Comparison of ENCODE assay signal across 12 mouse cellular contexts in the genomic region with DNA sequence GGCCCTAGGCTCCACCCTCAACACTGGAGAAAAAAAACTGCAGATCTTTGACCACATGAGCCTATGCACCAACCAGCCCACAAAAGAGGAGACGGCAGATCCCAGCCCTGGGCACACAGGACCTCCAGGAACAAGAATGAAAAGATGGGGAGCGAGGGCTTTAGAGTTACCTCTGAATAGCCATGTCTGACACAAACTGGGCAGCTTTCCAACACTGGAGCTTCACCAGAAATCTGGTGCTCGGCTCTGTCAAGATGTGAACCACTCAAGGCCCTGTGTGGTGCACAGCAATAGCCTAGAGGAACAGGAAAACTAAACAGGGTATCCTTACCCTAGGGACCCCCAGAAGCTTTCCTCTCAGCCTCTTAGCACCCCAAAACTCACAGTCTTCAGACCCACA.
DNase-seq lines count a peak whose midpoint lies in the region; ATAC-seq and TF ChIP-seq lines count a peak whose summit lies in the region.
"Had no signal": no experiment of that assay in that cellular context is flagged by ENCODE, and none has a peak within 500 bp of the region (broad histone marks: within the 10 kb centered on the region; RNA-seq: fewer than 3 reads in every experiment).

No protein-coding gene starts in this region.

- H3K4me1 ChIP-seq in embryonic facial prominence, embryonic 14.5 days (ENCODE audit: control insufficient read depth, insufficient read depth, low read length) = peaks cover 14% of the 10 kb centered on the region
- peaks cover 51% of the 10 kb centered on the region for H3K4me1 ChIP-seq in embryonic facial prominence, embryonic 10.5 days
- H3K4me1 ChIP-seq in hindbrain, postnatal 0 days (ENCODE audit: insufficient read depth, low read length) = no peaks in the 10 kb centered on the region
- H3K4me1 ChIP-seq in hindbrain, embryonic 12.5 days = 0 out of 2 replicates have a peak, but pooled peaks cover 3% of the 10 kb centered on the region
- H3K4me1 ChIP-seq: liver, embryonic 15.5 days had no signal

- no peak overlapping the region for H3K9ac ChIP-seq in embryonic facial prominence, embryonic 14.5 days (ENCODE audit: low read depth, low read length)
- H3K9ac ChIP-seq in hindbrain, postnatal 0 days (replicated peaks; ENCODE audit: low read length) = no peak overlapping the region
- no peak overlapping the region for H3K9ac ChIP-seq in hindbrain, embryonic 12.5 days
- H3K9ac ChIP-seq: liver, embryonic 15.5 days; neural tube, embryonic 13.5 days had no signal

- no peak overlapping the region for H3K4me3 ChIP-seq in embryonic facial prominence, embryonic 14.5 days (ENCODE audit: low read depth, low read length)
- no peak overlapping the region for H3K4me3 ChIP-seq in embryonic facial prominence, embryonic 10.5 days
- H3K4me3 ChIP-seq in hindbrain, postnatal 0 days (ENCODE audit: low read length) = no peak overlapping the region
- no peak overlapping the region for H3K4me3 ChIP-seq in hindbrain, embryonic 12.5 days
- H3K4me3 ChIP-seq: layer of hippocampus, adult 2 months; liver, embryonic 15.5 days; neural tube, embryonic 13.5 days had no signal

- no peak overlapping the region for H3K27ac ChIP-seq in embryonic facial prominence, embryonic 14.5 days (replicated peaks; ENCODE audit: low read depth, low read length)
- H3K27ac ChIP-seq in embryonic facial prominence, embryonic 10.5 days (replicated peaks) = no peak overlapping the region
- no peak overlapping the region for H3K27ac ChIP-seq in hindbrain, postnatal 0 days
- H3K27ac ChIP-seq in hindbrain, embryonic 12.5 days = no peak overlapping the region
- H3K27ac ChIP-seq: layer of hippocampus, adult 2 months; liver, embryonic 15.5 days; neural tube, embryonic 13.5 days had no signal

- H3K27me3 ChIP-seq in embryonic facial prominence, embryonic 14.5 days (replicated peaks; ENCODE audit: control insufficient read depth, insufficient read depth, low read length) = no peaks in the 10 kb centered on the region
- no peaks in the 10 kb centered on the region for H3K27me3 ChIP-seq in embryonic facial prominence, embryonic 10.5 days (replicated peaks; ENCODE audit: low read depth, poor library complexity, severe bottlenecking)
- no peaks in the 10 kb centered on the region for H3K27me3 ChIP-seq in hindbrain, postnatal 0 days (ENCODE audit: insufficient read depth, low read length)
- no peaks in the 10 kb centered on the region; the same call in 1 of the 2 replicates for H3K27me3 ChIP-seq in hindbrain, embryonic 12.5 days
- H3K27me3 ChIP-seq: liver, embryonic 15.5 days; neural tube, embryonic 13.5 days had no signal

- no peaks in the 10 kb centered on the region for H3K36me3 ChIP-seq in embryonic facial prominence, embryonic 14.5 days (ENCODE audit: control insufficient read depth, insufficient read depth, low read length)
- no peaks in the 10 kb centered on the region for H3K36me3 ChIP-seq in embryonic facial prominence, embryonic 10.5 days (replicated peaks)
- no peaks in the 10 kb centered on the region for H3K36me3 ChIP-seq in hindbrain, postnatal 0 days (ENCODE audit: insufficient read depth, low read length)
- H3K36me3 ChIP-seq in hindbrain, embryonic 12.5 days = no peaks in the 10 kb centered on the region
- H3K36me3 ChIP-seq: liver, embryonic 15.5 days; neural tube, embryonic 13.5 days had no signal

- WGBS in embryonic facial prominence, embryonic 14.5 days = 35% methylated on average over 3 of the region's 3 CpGs
- WGBS in embryonic facial prominence, embryonic 10.5 days = 92% methylated on average over 3 of the region's 3 CpGs
- 34% methylated on average over 3 of the region's 3 CpGs for WGBS in hindbrain, postnatal 0 days
- 63% methylated on average over 3 of the region's 3 CpGs for WGBS in hindbrain, embryonic 12.5 days

- DNase-seq in embryonic facial prominence, embryonic 14.5 days (ENCODE audit: low spot score) = peak; percentile 68
- DNase-seq in embryonic facial prominence, embryonic 10.5 days (ENCODE audit: low spot score) = no peak
- peak; percentile 77 for DNase-seq in hindbrain, postnatal 0 days (ENCODE audit: low spot score)
- DNase-seq in lung, postnatal 10 days = peak; percentile 31
- no peak for DNase-seq in lung, postnatal 36 days
- peak; percentile 68 for DNase-seq in adrenal gland, postnatal 14 days
- no peak for DNase-seq in spleen, adult 12 weeks (ENCODE audit: low spot score)
- DNase-seq: kidney, adult 2 months had no signal

- H3K4me2 ChIP-seq in embryonic facial prominence, embryonic 14.5 days (ENCODE audit: low read depth, low read length) = no peak overlapping the region
- H3K4me2 ChIP-seq in hindbrain, postnatal 0 days (ENCODE audit: low read depth, low read length) = no peak overlapping the region
- no peak overlapping the region for H3K4me2 ChIP-seq in hindbrain, embryonic 12.5 days (replicated peaks)
- H3K4me2 ChIP-seq: liver, embryonic 15.5 days; neural tube, embryonic 13.5 days had no signal

- H3K9me3 ChIP-seq in embryonic facial prominence, embryonic 14.5 days (ENCODE audit: control insufficient read depth, low read length) = no peaks in the 10 kb centered on the region
- H3K9me3 ChIP-seq in embryonic facial prominence, embryonic 10.5 days = no peaks in the 10 kb centered on the region
- H3K9me3 ChIP-seq in hindbrain, postnatal 0 days (ENCODE audit: low read length) = no peaks in the 10 kb centered on the region
- no peaks in the 10 kb centered on the region for H3K9me3 ChIP-seq in hindbrain, embryonic 12.5 days (replicated peaks)
- H3K9me3 ChIP-seq: liver, embryonic 15.5 days; neural tube, embryonic 13.5 days had no signal

- no peak for TF ChIP-seq CTCF in hindbrain, postnatal 0 days (IDR thresholded peaks at IDR 0.05; ENCODE audit: low read depth)

- no peak for ATAC-seq in embryonic facial prominence, embryonic 14.5 days (ENCODE audit: low read depth)
- 0 out of 2 replicates have a peak, but pooled peaks have one; percentile 40 for ATAC-seq in hindbrain, postnatal 0 days
- no peak for ATAC-seq in hindbrain, embryonic 12.5 days (ENCODE audit: low FRiP score)

Comparison
In these comparisons a context has a peak if more than half of its experiments do, and no peak if none do; other contexts are left out.
1. DNase-seq: peak in embryonic facial prominence, embryonic 14.5 days (single experiment), hindbrain, postnatal 0 days (single experiment), lung, postnatal 10 days (single experiment) and adrenal gland, postnatal 14 days (single experiment); none in embryonic facial prominence, embryonic 10.5 days (single experiment), lung, postnatal 36 days (single experiment) and spleen, adult 12 weeks (single experiment).